Mouse (Mus musculus) C2C12 (cell line): ENCODE measurements around the gene Rnf157. TPM values are rescaled to one million over a fixed set of nuclear protein-coding genes. Genes with fewer than 3 reads are reported as not detected.

Experiments
- H3K27me3 ChIP-seq: one replicate; pipeline ENCODE4 v1.6.1; 2011; ENCODE audit not compliant: control insufficient read depth, insufficient read depth, insufficient read length
- H3K36me3 ChIP-seq: one replicate; pipeline ENCODE4 v1.6.1; 2011; ENCODE audit not compliant: control insufficient read depth, insufficient read depth
- H3K4me3 ChIP-seq: one replicate; pipeline ENCODE4 v1.5.1; 2011; ENCODE audit warnings: mild to moderate bottlenecking, control low read depth; ENCODE audit not compliant: poor library complexity, insufficient read depth, severe bottlenecking
- H3K79me2 ChIP-seq: one replicate; pipeline ENCODE4 v1.6.1; 2011; ENCODE audit not compliant: control insufficient read depth, insufficient read depth
- H3K79me3 ChIP-seq: one replicate; pipeline ENCODE4 v1.6.1; 2011; ENCODE audit warnings: low read depth, control low read depth
- H3ac ChIP-seq: one replicate; pipeline ENCODE3; 2011; ENCODE audit warnings: low read depth; ENCODE audit not compliant: control insufficient read depth, insufficient read length
- CEBPB ChIP-seq: IDR thresholded peaks from one replicate; pipeline ENCODE4 v1.6.1; 2011; ENCODE audit warnings: low read depth, mild to moderate bottlenecking, control low read depth, moderate library complexity
- CTCF ChIP-seq: IDR thresholded peaks from one replicate; pipeline ENCODE4 v1.5.1; 2011; ENCODE audit not compliant: control insufficient read depth, insufficient read depth, insufficient read length
- FOSL1 ChIP-seq: IDR thresholded peaks from one replicate; pipeline ENCODE4 v1.8.0; 2011; ENCODE audit warnings: mild to moderate bottlenecking, low read length; ENCODE audit not compliant: poor library complexity, insufficient read depth, severe bottlenecking
- MAX ChIP-seq: IDR thresholded peaks from one replicate; pipeline ENCODE4 v1.6.1; 2011; ENCODE audit warnings: mild to moderate bottlenecking, control low read depth
- MYOD1 ChIP-seq: IDR thresholded peaks from one replicate; pipeline ENCODE4 v1.6.1; 2011; ENCODE audit warnings: low read depth; ENCODE audit not compliant: control insufficient read depth, insufficient read length
- MYOG ChIP-seq: IDR thresholded peaks from one replicate; pipeline ENCODE4 v1.6.1; 2011; ENCODE audit not compliant: control insufficient read depth, insufficient read length; ENCODE audit errors: extremely low read depth
- USF1 ChIP-seq: IDR thresholded peaks from one replicate; pipeline ENCODE4 v1.6.1; 2011; ENCODE audit warnings: low read depth, mild to moderate bottlenecking, control low read depth, moderate library complexity
- polyA plus RNA-seq: library from polyadenylated mRNA; unstranded; fragments of >200 nt; fragmentation: generic; extraction: Trizol; gene quantifications from one replicate; pipeline ENCODE4 v1.2.1, GENCODE M21; 2012; ENCODE audit warnings: missing spikeins

Gene Rnf157
- polyA plus RNA-seq, 1 experiment, result 13.2 TPM

DNA sequence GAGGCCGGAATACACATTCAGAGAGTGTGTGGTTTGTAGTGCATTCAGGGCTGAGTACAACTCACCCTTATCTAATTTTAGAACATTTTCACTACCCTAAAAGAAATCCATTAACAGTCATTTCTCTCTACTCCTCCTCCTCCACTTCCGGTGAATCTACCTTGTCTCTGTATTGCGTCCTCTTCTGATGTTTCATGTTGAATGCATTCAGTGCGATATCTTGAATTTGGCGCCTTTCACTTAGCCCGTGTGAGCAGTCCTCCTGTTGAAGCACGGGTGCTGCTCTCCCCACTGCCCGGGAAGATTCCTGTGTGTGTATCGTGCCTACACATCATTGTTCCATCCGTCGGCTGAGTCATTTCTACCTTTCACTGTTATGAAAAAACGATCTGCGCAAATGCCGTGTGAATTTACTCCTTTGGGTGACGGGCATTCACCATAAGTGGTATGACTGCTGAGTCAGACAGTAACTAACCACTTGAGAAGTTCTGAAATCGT lies 6.6 kb downstream of the Rnf157 start:
- TF ChIP-seq FOSL1 (no peak), CEBPB (no peak), USF1 (no peak), CTCF (no peak), MYOG (no peak), MAX (no peak), MYOD1 (no peak)
- H3K4me3 ChIP-seq, result no peak overlapping the region

GRCm38 (mm10) chr11:116405601-116406000 lies 7.2 kb downstream of the Rnf157 start:
- no peak for TF ChIP-seq USF1
- no peak for TF ChIP-seq CTCF
- TF ChIP-seq FOSL1, result no peak
- TF ChIP-seq MAX, result no peak
- no peak for TF ChIP-seq CEBPB
- no peak for TF ChIP-seq MYOD1
- no peak for TF ChIP-seq MYOG
- H3ac ChIP-seq, result no peak overlapping the region
- no peaks in the 10 kb centered on the region for H3K36me3 ChIP-seq
- H3K4me3 ChIP-seq, result no peak overlapping the region
- peaks cover 1% of the 10 kb centered on the region for H3K79me3 ChIP-seq
- no peaks in the 10 kb centered on the region for H3K27me3 ChIP-seq
- no peaks in the 10 kb centered on the region for H3K79me2 ChIP-seq

More for the DNA sequence above, 6.6 kb downstream of the Rnf157 start:
- H3K79me3 ChIP-seq, result peaks cover 1% of the 10 kb centered on the region
- H3K79me2 ChIP-seq, result no peaks in the 10 kb centered on the region
- no peaks in the 10 kb centered on the region for H3K36me3 ChIP-seq
- H3ac ChIP-seq, result no peak overlapping the region
- no peaks in the 10 kb centered on the region for H3K27me3 ChIP-seq

- no peaks in the 10 kb centered on the region for H3K79me2 ChIP-seq
- no peaks in the 10 kb centered on the region for H3K27me3 ChIP-seq
- TF ChIP-seq FOSL1 (no peak), USF1 (no peak), MAX (no peak), CTCF (no peak), CEBPB (no peak), MYOG (no peak), MYOD1 (no peak)
- no peaks in the 10 kb centered on the region for H3K36me3 ChIP-seq
- H3ac ChIP-seq, result no peak overlapping the region
- no peaks in the 10 kb centered on the region for H3K79me3 ChIP-seq
- no peak overlapping the region for H3K4me3 ChIP-seq
Measured at GRCm38 (mm10) chr11:116400560-116400959, 12.3 kb downstream of the Rnf157 start.

GRCm38 (mm10) chr11:116398348-116398677 lies 14.5 kb downstream of the Rnf157 start:
- Histone ChIP-seq H3ac (no peak overlapping the region), H3K79me3 (no peaks in the 10 kb centered on the region), H3K4me3 (no peak overlapping the region), H3K27me3 (no peaks in the 10 kb centered on the region), H3K36me3 (no peaks in the 10 kb centered on the region), H3K79me2 (no peaks in the 10 kb centered on the region)
- TF ChIP-seq MYOG, result no peak
- TF ChIP-seq CTCF, result no peak
- no peak for TF ChIP-seq MAX
- no peak for TF ChIP-seq MYOD1
- no peak for TF ChIP-seq FOSL1
- TF ChIP-seq USF1, result no peak
- TF ChIP-seq CEBPB, result no peak

- TF ChIP-seq CEBPB, result no peak
- no peak for TF ChIP-seq USF1
- TF ChIP-seq CTCF, result no peak
- TF ChIP-seq MAX, result no peak
- no peak for TF ChIP-seq MYOD1
- no peak for TF ChIP-seq MYOG
- no peak for TF ChIP-seq FOSL1
- H3K36me3 ChIP-seq, result no peaks in the 10 kb centered on the region
- H3K27me3 ChIP-seq, result no peaks in the 10 kb centered on the region
- H3ac ChIP-seq, result no peak overlapping the region
- no peaks in the 10 kb centered on the region for H3K79me2 ChIP-seq
- no peaks in the 10 kb centered on the region for H3K79me3 ChIP-seq
- no peak overlapping the region for H3K4me3 ChIP-seq
Measured at GRCm38 (mm10) chr11:116397517-116398347, 15.1 kb downstream of the Rnf157 start.

- H3K36me3 ChIP-seq, result no peaks in the 10 kb centered on the region
- no peaks in the 10 kb centered on the region for H3K27me3 ChIP-seq
- TF ChIP-seq MAX (no peak), USF1 (no peak), CEBPB (no peak), CTCF (no peak), FOSL1 (no peak), MYOD1 (no peak), MYOG (no peak)
Measured at GRCm38 (mm10) chr11:116396934-116397330, 15.9 kb downstream of the Rnf157 start.

More at GRCm38 (mm10) chr11:116396934-116397330, 15.9 kb downstream of the Rnf157 start:
- no peak overlapping the region for H3ac ChIP-seq
- no peak overlapping the region for H3K4me3 ChIP-seq
- H3K79me3 ChIP-seq, result no peaks in the 10 kb centered on the region
- no peaks in the 10 kb centered on the region for H3K79me2 ChIP-seq
